Mouse (Mus musculus): ENCODE measurements around the gene Syt3.

- no peak for TF ChIP-seq POLR2A (IDR thresholded peaks at IDR 0.05; ENCODE audit: insufficient read depth, low read length)
- no peak for TF ChIP-seq CTCF (IDR thresholded peaks at IDR 0.05; ENCODE audit: low read depth, low read length)
- no peak for TF ChIP-seq EP300 (IDR thresholded peaks at IDR 0.05; ENCODE audit: insufficient read depth, low read depth, low read length)
These were observed 8.4 kb downstream of the Syt3 start for GRCm38 (mm10) chr7:44392341-44392740.

All from ES-Bruce4 (cell line).